Mouse (Mus musculus) liver, embryonic 11.5 days (tissue): ENCODE data around the gene Acbd6. TPM values are rescaled to one million over a fixed set of nuclear protein-coding genes. Genes with fewer than 3 reads are reported as not detected.

ENCODE experiments used
- ATAC-seq: fragments of 200-750 bp; cut with Nextera tagmentation; replicated peaks from 2 replicates; pipeline ENCODE4 v1.8.0; 2017; ENCODE audit warnings: moderate number of reproducible peaks, mild to moderate bottlenecking, moderate TSS enrichment, moderate library complexity; ENCODE audit not compliant: low FRiP score
- DNase-seq: peaks from one replicate; pipeline ENCODE4 v3.0.0-alpha.2; 2017; ENCODE audit warnings: low spot score
- H3K27ac ChIP-seq: fragments of 300-500 bp; sonication (generic); 2 replicates; pipeline ENCODE4 v1.5.1; 2014; ENCODE audit warnings: mild to moderate bottlenecking, low read depth, low read length, control low read depth
- H3K27me3 ChIP-seq: fragments of 300-500 bp; sonication (generic); replicated peaks from 2 replicates; pipeline ENCODE4 v1.6.1; 2014; ENCODE audit warnings: low read length, mixed read lengths; ENCODE audit not compliant: control insufficient read depth, insufficient read depth
- H3K36me3 ChIP-seq: fragments of 300-500 bp; sonication (generic); 2 replicates; pipeline ENCODE4 v1.6.1; 2014; ENCODE audit warnings: mild to moderate bottlenecking, low read length, moderate library complexity, mixed read lengths; ENCODE audit not compliant: control insufficient read depth, insufficient read depth
- H3K4me1 ChIP-seq: fragments of 300-500 bp; sonication (generic); replicated peaks from 2 replicates; pipeline ENCODE4 v1.6.1; 2014; ENCODE audit warnings: low read length, mixed read lengths; ENCODE audit not compliant: control insufficient read depth, insufficient read depth
- H3K4me2 ChIP-seq: fragments of 300-500 bp; sonication (generic); 2 replicates; pipeline ENCODE4 v1.6.1; 2014; ENCODE audit warnings: mild to moderate bottlenecking, control low read depth, moderate library complexity
- H3K4me3 ChIP-seq: fragments of 300-500 bp; sonication (generic); 2 replicates; pipeline ENCODE4 v1.5.1; 2014; ENCODE audit warnings: low read depth, low read length, control low read depth
- H3K9ac ChIP-seq: fragments of 300-500 bp; sonication (generic); 2 replicates; pipeline ENCODE4 v1.6.1; 2014; ENCODE audit warnings: low read depth, low read length, control low read depth
- H3K9me3 ChIP-seq: fragments of 300-500 bp; sonication (generic); 2 replicates; pipeline ENCODE4 v1.6.1; 2016; ENCODE audit warnings: low read length, inconsistent platforms, mixed read lengths; ENCODE audit not compliant: control insufficient read depth
- WGBS: fragments of 180-500 bp; shearing (Covaris S2); extraction: QIAGEN DNeasy Blood & Tissue Kit; methylation state at CpG from one replicate; pipeline ENCODE4 v1.1.7; 2014; 5-methylcytosine and 5-hydroxymethylcytosine counted together
- polyA plus RNA-seq: library from polyadenylated mRNA; unstranded; fragments of >200 nt; fragmentation: Nextera tagmentation; extraction: Ambion mirVana; gene quantifications from 2 replicates; pipeline ENCODE4 v1.2.1, GENCODE M21; 2014

Gene Acbd6
- polyA plus RNA-seq, 1 experiment from 2014 or later: 106 TPM

DNA sequence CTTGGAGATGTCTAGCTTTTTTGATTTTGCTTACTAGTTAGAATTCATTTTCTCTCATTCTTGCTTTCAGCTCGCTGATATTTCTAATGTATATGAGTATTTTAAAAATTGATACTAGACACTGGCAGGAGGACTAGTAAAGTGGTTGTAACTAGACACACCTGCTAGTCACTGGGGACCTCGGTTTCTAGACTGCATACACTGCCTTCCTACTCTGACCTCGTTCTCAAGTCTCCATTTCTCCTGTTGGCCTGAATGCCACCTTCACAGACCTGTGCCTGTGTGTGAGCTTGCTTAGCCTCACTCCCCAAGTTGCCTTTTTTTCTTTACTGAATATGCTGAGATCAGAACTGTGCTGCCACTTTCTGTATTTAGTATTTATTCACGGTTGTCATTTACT is 131.2 kb downstream of the Acbd6 start:
- H3K9ac ChIP-seq: no peak overlapping the region
- DNase-seq (no peak), ATAC-seq (no peak)
- no peaks in the 10 kb centered on the region for H3K27me3 ChIP-seq
- H3K27ac ChIP-seq: no peak overlapping the region
- H3K9me3 ChIP-seq: no peaks in the 10 kb centered on the region
- H3K4me2 ChIP-seq: no peak overlapping the region
- no peak overlapping the region for H3K4me3 ChIP-seq
- no peaks in the 10 kb centered on the region for H3K36me3 ChIP-seq
- 84% methylated on average over 4 of the region's 4 CpGs for WGBS
- H3K4me1 ChIP-seq: no peaks in the 10 kb centered on the region

GRCm38 (mm10) chr1:155689558-155689957 is 131.6 kb downstream of the Acbd6 start:
- no peak for ATAC-seq
- no peaks in the 10 kb centered on the region for H3K27me3 ChIP-seq
- H3K4me1 ChIP-seq: no peaks in the 10 kb centered on the region
- H3K4me3 ChIP-seq: no peak overlapping the region
- 88% methylated on average over 5 of the region's 5 CpGs for WGBS
- no peak overlapping the region for H3K4me2 ChIP-seq
- no peak overlapping the region for H3K9ac ChIP-seq
- H3K27ac ChIP-seq: no peak overlapping the region
- no peaks in the 10 kb centered on the region for H3K36me3 ChIP-seq
- no peaks in the 10 kb centered on the region for H3K9me3 ChIP-seq
- DNase-seq: no peak

- 87% methylated on average over 6 of the region's 6 CpGs for WGBS
- H3K27me3 ChIP-seq: no peaks in the 10 kb centered on the region
- ATAC-seq: no peak
Measured at GRCm38 (mm10) chr1:155692230-155692629, 134.3 kb downstream of the Acbd6 start.

GRCm38 (mm10) chr1:155693026-155693425 is 135.1 kb downstream of the Acbd6 start:
- Histone ChIP-seq H3K4me3 (no peak overlapping the region), H3K27ac (no peak overlapping the region), H3K9me3 (no peaks in the 10 kb centered on the region), H3K27me3 (no peaks in the 10 kb centered on the region), H3K4me2 (no peak overlapping the region), H3K9ac (no peak overlapping the region), H3K36me3 (no peaks in the 10 kb centered on the region), H3K4me1 (no peaks in the 10 kb centered on the region)
- ATAC-seq (no peak), DNase-seq (no peak)
- WGBS: 87% methylated on average over 11 of the region's 11 CpGs

More at GRCm38 (mm10) chr1:155692230-155692629, 134.3 kb downstream of the Acbd6 start:
- no peak overlapping the region for H3K9ac ChIP-seq
- no peak for DNase-seq
- no peak overlapping the region for H3K27ac ChIP-seq
- no peak overlapping the region for H3K4me3 ChIP-seq
- H3K9me3 ChIP-seq: no peaks in the 10 kb centered on the region
- H3K36me3 ChIP-seq: no peaks in the 10 kb centered on the region
- H3K4me1 ChIP-seq: no peaks in the 10 kb centered on the region
- H3K4me2 ChIP-seq: no peak overlapping the region

DNA sequence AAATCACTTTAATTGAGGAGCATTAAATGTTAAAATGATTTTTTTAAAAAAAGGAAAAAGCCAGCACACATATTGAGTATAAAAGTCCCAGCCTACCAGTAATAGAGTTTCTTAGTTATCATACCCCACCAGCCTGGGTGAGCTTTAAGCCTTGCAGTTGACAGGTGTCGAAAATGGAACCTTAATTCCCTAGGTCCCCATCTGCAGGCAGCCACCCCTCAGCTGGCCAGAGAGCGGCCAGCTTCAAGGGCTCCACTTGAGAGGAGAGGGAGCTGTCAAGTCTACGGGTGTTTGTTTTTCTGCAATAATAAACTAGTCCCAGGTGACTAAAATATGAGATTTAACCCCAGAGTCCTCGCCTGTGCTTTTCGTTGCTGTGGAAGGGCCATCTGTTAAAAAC is 135.5 kb downstream of the Acbd6 start:
- 74% methylated on average over 5 of the region's 5 CpGs for WGBS

DNA sequence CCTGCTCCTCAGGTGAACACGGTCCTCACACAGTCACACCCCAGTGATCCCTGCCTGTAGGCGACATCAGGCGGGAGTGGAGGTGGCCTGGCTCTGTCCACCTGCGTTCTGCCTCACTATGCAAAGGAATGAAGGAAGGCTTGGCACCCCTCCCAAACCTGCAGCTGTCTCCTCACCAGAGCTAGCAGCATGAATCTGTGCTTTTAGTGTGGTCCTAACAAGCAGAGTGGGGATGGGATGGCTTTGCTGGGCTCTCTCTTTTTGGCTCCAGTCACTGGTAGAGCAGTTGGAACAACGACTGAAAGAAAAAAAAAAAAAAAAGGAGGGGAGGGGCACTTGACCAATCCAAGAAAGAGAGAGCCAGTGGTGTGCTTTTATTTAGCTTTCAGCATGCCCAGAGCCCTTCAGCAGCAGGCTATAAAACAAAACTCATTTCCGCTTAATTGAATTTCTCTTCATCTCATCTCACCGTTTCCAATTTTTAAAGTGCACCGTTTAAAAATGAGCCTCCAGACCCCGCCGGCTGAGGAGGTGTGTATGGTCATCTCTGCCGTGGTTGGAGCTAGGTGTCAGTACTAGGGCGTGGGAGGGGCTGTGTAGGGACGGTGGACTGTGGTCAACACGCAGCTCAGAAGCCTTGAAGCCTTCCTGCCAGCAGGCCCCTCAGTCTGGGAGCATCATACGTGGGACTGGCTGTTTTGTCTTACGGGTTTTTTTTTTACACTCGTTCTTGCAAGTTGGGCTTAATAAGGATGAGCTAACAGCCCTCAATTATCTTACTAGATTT is 140.6 kb downstream of the Acbd6 start:
- no peaks in the 10 kb centered on the region for H3K4me1 ChIP-seq
- H3K9ac ChIP-seq: no peak overlapping the region
- H3K4me3 ChIP-seq: no peak overlapping the region
- H3K27ac ChIP-seq: no peak overlapping the region
- no peaks in the 10 kb centered on the region for H3K27me3 ChIP-seq
- 70% methylated on average over 17 of the region's 17 CpGs for WGBS
- H3K9me3 ChIP-seq: no peaks in the 10 kb centered on the region
- ATAC-seq (no peak), DNase-seq (no peak)
- no peaks in the 10 kb centered on the region for H3K36me3 ChIP-seq
- no peak overlapping the region for H3K4me2 ChIP-seq

More for the DNA sequence above, 135.5 kb downstream of the Acbd6 start:
- H3K9me3 ChIP-seq: no peaks in the 10 kb centered on the region
- H3K9ac ChIP-seq: no peak overlapping the region
- no peaks in the 10 kb centered on the region for H3K36me3 ChIP-seq
- H3K4me2 ChIP-seq: no peak overlapping the region
- no peaks in the 10 kb centered on the region for H3K4me1 ChIP-seq
- H3K4me3 ChIP-seq: no peak overlapping the region
- DNase-seq: no peak
- ATAC-seq: no peak
- H3K27me3 ChIP-seq: no peaks in the 10 kb centered on the region
- no peak overlapping the region for H3K27ac ChIP-seq

DNA sequence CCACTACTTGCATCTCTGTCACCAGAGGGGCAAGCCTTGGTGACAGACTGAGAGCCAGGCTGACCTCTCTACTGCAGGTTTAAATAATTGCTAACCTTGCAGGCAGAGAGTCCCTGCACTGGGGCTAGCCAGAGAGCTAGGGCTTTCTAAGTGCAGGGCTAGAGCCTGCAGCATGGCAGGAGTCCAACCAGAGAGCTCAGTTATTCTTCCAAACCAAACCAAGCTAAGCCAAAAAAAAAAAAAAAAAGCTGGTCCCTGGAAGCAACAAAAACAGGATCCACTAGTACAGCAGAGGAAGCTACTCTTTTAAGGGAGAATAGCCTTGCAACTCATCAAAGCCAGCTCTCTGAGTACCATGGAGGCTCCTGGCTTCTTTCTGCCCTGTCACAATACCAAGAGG is 143.0 kb downstream of the Acbd6 start:
- ATAC-seq: no peak
- Histone ChIP-seq H3K4me3 (no peak overlapping the region), H3K4me1 (no peaks in the 10 kb centered on the region)

DNA sequence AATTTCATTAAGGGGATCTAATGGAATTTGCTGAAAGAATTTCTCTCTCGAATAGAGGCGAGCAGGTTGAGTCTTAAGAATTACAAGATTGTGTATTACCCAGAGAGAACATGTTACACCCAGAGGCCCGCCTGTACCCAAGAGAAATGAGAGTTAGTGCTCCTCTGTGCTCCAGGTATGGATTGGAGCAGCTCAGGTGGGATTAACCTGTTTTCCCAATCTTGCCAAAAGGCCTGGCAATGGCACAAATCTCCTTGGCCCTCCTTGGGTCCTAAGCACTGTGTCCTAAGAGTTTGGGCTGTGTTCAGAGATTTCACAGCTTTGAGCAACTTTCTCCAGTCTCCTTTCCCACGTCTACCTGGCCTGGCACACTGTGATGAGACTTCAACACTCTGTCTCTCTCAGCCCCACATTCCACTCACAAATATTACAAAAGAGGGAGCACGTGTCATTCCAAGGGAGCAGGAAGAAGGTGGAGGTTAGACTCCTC is 145.3 kb downstream of the Acbd6 start:
- no peak for ATAC-seq
- H3K36me3 ChIP-seq: no peaks in the 10 kb centered on the region
- H3K4me3 ChIP-seq: no peak overlapping the region
- H3K4me1 ChIP-seq: no peaks in the 10 kb centered on the region
- 78% methylated on average over 5 of the region's 5 CpGs for WGBS
- no peak overlapping the region for H3K9ac ChIP-seq
- H3K4me2 ChIP-seq: no peak overlapping the region
- DNase-seq: no peak
- no peak overlapping the region for H3K27ac ChIP-seq
- no peaks in the 10 kb centered on the region for H3K9me3 ChIP-seq
- H3K27me3 ChIP-seq: no peaks in the 10 kb centered on the region

More for the DNA sequence above, 143.0 kb downstream of the Acbd6 start:
- no peaks in the 10 kb centered on the region for H3K27me3 ChIP-seq
- H3K36me3 ChIP-seq: no peaks in the 10 kb centered on the region
- H3K9ac ChIP-seq: no peak overlapping the region
- no peak overlapping the region for H3K27ac ChIP-seq
- no peak for DNase-seq
- no peaks in the 10 kb centered on the region for H3K9me3 ChIP-seq
- H3K4me2 ChIP-seq: no peak overlapping the region

- DNase-seq (no peak), ATAC-seq (no peak; the same call in 1 of the 2 replicates)
- Histone ChIP-seq H3K9ac (no peak overlapping the region), H3K27ac (no peak overlapping the region), H3K4me3 (no peak overlapping the region), H3K9me3 (no peaks in the 10 kb centered on the region), H3K27me3 (no peaks in the 10 kb centered on the region), H3K4me1 (no peaks in the 10 kb centered on the region), H3K4me2 (no peak overlapping the region), H3K36me3 (no peaks in the 10 kb centered on the region)
- 66% methylated on average over 5 of the region's 5 CpGs for WGBS
Measured at GRCm38 (mm10) chr1:155704182-155704581, 146.3 kb downstream of the Acbd6 start.
